Mouse (Mus musculus): ENCODE data around the gene Gm49396. TPM values are rescaled to one million over a fixed set of nuclear protein-coding genes. Genes with fewer than 3 reads are reported as not detected.
A peak's percentile ranks its signal among the peaks of the same experiment; 100 is the strongest.

The Gm49396 gene
- polyA plus RNA-seq, 2 experiments, result 0.99 to 1.4 TPM

- ATAC-seq (ENCODE audit: insufficient read depth), result no peak
- TF ChIP-seq EP300 (IDR thresholded peaks at IDR 0.05; ENCODE audit: low read depth) (no peak), CTCF (IDR thresholded peaks at IDR 0.05; ENCODE audit: low read depth) (no peak)
- Histone ChIP-seq H3K27ac (no peak overlapping the region), H3K4me3 (ENCODE audit: insufficient read depth in 1 of 2, low read depth in 2 of 2, low read length in 2 of 2) (no peak overlapping the region), H3K27me3 (ENCODE audit: control insufficient read depth, insufficient read depth, low read length) (no peaks in the 10 kb centered on the region), H3K9me3 (ENCODE audit: control insufficient read depth, low read length) (no peaks in the 10 kb centered on the region), H3K36me3 (replicated peaks; ENCODE audit: control insufficient read depth, insufficient read depth, low read depth) (no peaks in the 10 kb centered on the region), H3K9ac (replicated peaks) (no peak overlapping the region), H3K4me1 (replicated peaks; ENCODE audit: control insufficient read depth in 2 of 2, insufficient read depth in 2 of 2, low read length in 1 of 2) (peaks cover 8 to 12% of the 10 kb centered on the region in 2 experiments), H3K4me2 (ENCODE audit: low read depth) (no peak overlapping the region)
- no peak for DNase-seq (ENCODE audit: low read depth in 3 of 3, low spot score in 3 of 3)
- WGBS (ENCODE audit: insufficient replicate concordance), result 74% methylated on average over 7 of the region's 7 CpGs
Observed at GRCm38 (mm10) chr7:30540572-30540971, 22.6 kb upstream of the Gm49396 start.

DNA sequence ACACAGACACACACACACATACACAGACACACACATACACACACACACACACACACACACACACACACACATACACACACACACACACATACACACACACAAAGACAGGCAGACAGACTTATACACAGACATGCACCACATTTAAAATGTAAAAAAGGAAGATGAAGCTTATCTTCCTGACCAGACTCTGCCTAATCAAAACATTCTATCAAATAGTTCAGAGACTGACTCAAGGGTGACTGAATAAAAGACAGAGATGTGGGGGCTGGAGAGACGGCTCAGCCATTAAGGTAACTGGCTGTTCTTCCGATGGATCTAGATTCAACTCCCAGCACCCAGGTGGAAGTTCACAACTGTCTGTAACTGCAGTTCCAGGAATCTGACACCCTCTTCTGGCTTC, 18.8 kb upstream of the Gm49396 start:
- H3K27ac ChIP-seq, result no peak overlapping the region
- no peaks in the 10 kb centered on the region for H3K27me3 ChIP-seq (ENCODE audit: control insufficient read depth, insufficient read depth, low read length)
- H3K36me3 ChIP-seq (replicated peaks; ENCODE audit: control insufficient read depth, insufficient read depth, low read depth), result peaks cover 6% of the 10 kb centered on the region; the same call in 1 of the 2 replicates
- no peak for TF ChIP-seq EP300 (IDR thresholded peaks at IDR 0.05; ENCODE audit: low read depth)
- TF ChIP-seq CTCF (IDR thresholded peaks at IDR 0.05; ENCODE audit: low read depth), result no peak
- no peak overlapping the region for H3K9ac ChIP-seq (replicated peaks)
- no peak for DNase-seq (ENCODE audit: low read depth in 3 of 3, low spot score in 3 of 3)
- H3K4me1 ChIP-seq (replicated peaks; ENCODE audit: control insufficient read depth in 2 of 2, insufficient read depth in 2 of 2, low read length in 1 of 2), result peaks cover 3 to 7% of the 10 kb centered on the region in 2 experiments
- H3K9me3 ChIP-seq (ENCODE audit: control insufficient read depth, low read length), result no peaks in the 10 kb centered on the region
- 37% methylated on average over 2 of the region's 2 CpGs for WGBS (ENCODE audit: insufficient replicate concordance)
- H3K4me2 ChIP-seq (ENCODE audit: low read depth), result no peak overlapping the region
- H3K4me3 ChIP-seq (ENCODE audit: insufficient read depth in 1 of 2, low read depth in 2 of 2, low read length in 2 of 2), result no peak overlapping the region
- peak; percentile 39; the same call in 1 of the 2 replicates for ATAC-seq (ENCODE audit: insufficient read depth)

GRCm38 (mm10) chr7:30549880-30550279, 13.3 kb upstream of the Gm49396 start:
- Histone ChIP-seq H3K4me1 (replicated peaks; ENCODE audit: control insufficient read depth in 2 of 2, insufficient read depth in 2 of 2, low read length in 1 of 2) (peaks cover 6 to 7% of the 10 kb centered on the region in 2 experiments), H3K9ac (replicated peaks) (no peak overlapping the region), H3K27me3 (ENCODE audit: control insufficient read depth, insufficient read depth, low read length) (no peaks in the 10 kb centered on the region), H3K4me2 (ENCODE audit: low read depth) (no peak overlapping the region), H3K4me3 (ENCODE audit: insufficient read depth in 1 of 2, low read depth in 2 of 2, low read length in 2 of 2) (no peak overlapping the region), H3K27ac (no peak overlapping the region), H3K36me3 (replicated peaks; ENCODE audit: control insufficient read depth, insufficient read depth, low read depth) (peaks cover 6% of the 10 kb centered on the region; the same call in 1 of the 2 replicates), H3K9me3 (ENCODE audit: control insufficient read depth, low read length) (no peaks in the 10 kb centered on the region)
- WGBS (ENCODE audit: insufficient replicate concordance), result 85% methylated on average over 2 of the region's 2 CpGs
- DNase-seq (ENCODE audit: low read depth in 3 of 3, low spot score in 3 of 3) (no peak), ATAC-seq (ENCODE audit: insufficient read depth) (no peak)
- no peak for TF ChIP-seq EP300 (IDR thresholded peaks at IDR 0.05; ENCODE audit: low read depth)
- TF ChIP-seq CTCF (IDR thresholded peaks at IDR 0.05; ENCODE audit: low read depth), result no peak

- Histone ChIP-seq H3K27me3 (ENCODE audit: control insufficient read depth, insufficient read depth, low read length) (no peaks in the 10 kb centered on the region), H3K27ac (no peak overlapping the region), H3K4me1 (replicated peaks; ENCODE audit: control insufficient read depth in 2 of 2, insufficient read depth in 2 of 2, low read length in 1 of 2) (peaks cover 6 to 7% of the 10 kb centered on the region in 2 experiments), H3K36me3 (replicated peaks; ENCODE audit: control insufficient read depth, insufficient read depth, low read depth) (peaks cover 11% of the 10 kb centered on the region; the same call in 1 of the 2 replicates), H3K4me3 (ENCODE audit: insufficient read depth in 1 of 2, low read depth in 2 of 2, low read length in 2 of 2) (no peak overlapping the region), H3K9me3 (ENCODE audit: control insufficient read depth, low read length) (no peaks in the 10 kb centered on the region), H3K4me2 (ENCODE audit: low read depth) (no peak overlapping the region), H3K9ac (replicated peaks) (no peak overlapping the region)
- TF ChIP-seq CTCF (IDR thresholded peaks at IDR 0.05; ENCODE audit: low read depth), result no peak
- TF ChIP-seq EP300 (IDR thresholded peaks at IDR 0.05; ENCODE audit: low read depth), result no peak
- DNase-seq (ENCODE audit: low read depth in 3 of 3, low spot score in 3 of 3) (no peak), ATAC-seq (ENCODE audit: insufficient read depth) (no peak)
- WGBS (ENCODE audit: insufficient replicate concordance), result 91% methylated on average over 1 of the region's 1 CpGs
Observed at GRCm38 (mm10) chr7:30550603-30551002, 12.5 kb upstream of the Gm49396 start.

DNA sequence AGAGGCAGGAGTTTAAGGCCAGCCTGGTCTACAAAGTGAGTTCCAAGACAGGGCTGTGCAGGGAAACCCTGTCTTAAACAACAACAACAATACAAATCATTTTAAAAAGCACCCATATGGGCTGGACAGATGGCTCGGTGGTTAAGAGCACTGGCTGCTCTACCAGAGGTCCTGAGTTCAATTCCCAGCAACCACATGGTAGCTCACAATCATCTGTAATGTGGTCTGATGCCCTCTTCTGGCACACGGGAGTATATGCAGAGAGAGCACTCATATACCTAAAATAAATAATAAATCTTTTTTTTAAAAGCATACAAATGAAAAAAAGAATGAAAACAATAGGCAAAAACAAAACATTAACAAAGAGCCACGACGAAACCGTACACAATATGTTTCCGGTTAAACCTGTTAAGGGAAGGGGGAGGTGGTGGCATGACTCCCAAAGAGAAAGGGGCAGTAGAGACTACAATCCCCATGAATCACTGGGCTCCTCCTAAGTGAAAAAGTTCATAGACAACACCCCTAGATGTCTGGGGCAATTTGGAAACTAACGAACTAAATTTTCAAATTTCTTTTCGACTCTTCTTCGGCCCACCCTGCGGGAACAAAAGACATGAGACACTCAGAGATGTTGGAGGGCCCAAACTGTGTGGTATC, 11.6 kb upstream of the Gm49396 start:
- peak overlapping the region; percentile 78 to 83 for H3K4me3 ChIP-seq (ENCODE audit: insufficient read depth in 1 of 2, low read depth in 2 of 2, low read length in 2 of 2)
- H3K27me3 ChIP-seq (ENCODE audit: control insufficient read depth, insufficient read depth, low read length), result no peaks in the 10 kb centered on the region
- peak; percentile 73 for TF ChIP-seq CTCF (IDR thresholded peaks at IDR 0.05; ENCODE audit: low read depth)
- TF ChIP-seq EP300 (IDR thresholded peaks at IDR 0.05; ENCODE audit: low read depth), result no peak
- H3K27ac ChIP-seq, result peak overlapping the region; percentile 89
- H3K4me2 ChIP-seq (ENCODE audit: low read depth), result peak overlapping the region; percentile 99
- peaks cover 12% of the 10 kb centered on the region for H3K36me3 ChIP-seq (replicated peaks; ENCODE audit: control insufficient read depth, insufficient read depth, low read depth)
- peak; percentile 50 for ATAC-seq (ENCODE audit: insufficient read depth)
- DNase-seq (ENCODE audit: low read depth in 3 of 3, low spot score in 3 of 3), result peak in 1 of 3 experiments; percentile 54
- peak overlapping the region; percentile 83 for H3K9ac ChIP-seq (replicated peaks)
- WGBS (ENCODE audit: insufficient replicate concordance), result under 1% methylated on average over 10 of the region's 10 CpGs
- H3K4me1 ChIP-seq (replicated peaks; ENCODE audit: control insufficient read depth in 2 of 2, insufficient read depth in 2 of 2, low read length in 1 of 2), result peaks cover 6 to 7% of the 10 kb centered on the region in 2 experiments
- H3K9me3 ChIP-seq (ENCODE audit: control insufficient read depth, low read length), result no peaks in the 10 kb centered on the region
